Mouse (Mus musculus) kidney, adult 11 months (tissue): ENCODE measurements around the gene Gm17374.
"Not testable (repeated sequence)": the region's sequence is repeated elsewhere in the genome, so short reads cannot be mapped to it uniquely, and the experiment has no call there.

Source experiments
- DNase-seq: peaks from one replicate; pipeline ENCODE4 v3.0.0; 2022

Gene Gm17374

GRCm38 (mm10) chr2:140151743-140152142 is at the start of gene Gm17374:
Gm17374 (plus strand) TSS chr2:140152043.
- DNase-seq = not testable (repeated sequence)

DNA sequence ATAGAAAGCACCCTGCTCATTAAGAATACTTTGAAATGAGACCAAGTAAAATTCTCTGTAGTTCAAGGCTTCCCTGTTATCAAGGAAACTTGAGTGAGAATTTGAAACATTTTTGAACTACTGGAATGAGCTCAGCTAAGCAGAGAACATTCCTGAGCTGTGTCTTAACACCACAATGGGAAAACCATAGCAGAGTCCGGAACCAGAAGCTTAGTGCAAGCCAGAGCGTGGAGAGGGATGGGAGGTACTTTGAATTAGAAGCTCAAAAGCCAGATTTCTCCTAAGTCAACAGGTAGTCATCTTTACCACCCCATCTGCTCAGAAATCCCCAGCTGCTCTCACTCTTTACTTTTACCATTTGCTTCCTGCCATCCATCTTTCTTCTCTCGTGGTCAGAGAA is 46.9 kb upstream of the Gm17374 start:
- no peak for DNase-seq

DNA sequence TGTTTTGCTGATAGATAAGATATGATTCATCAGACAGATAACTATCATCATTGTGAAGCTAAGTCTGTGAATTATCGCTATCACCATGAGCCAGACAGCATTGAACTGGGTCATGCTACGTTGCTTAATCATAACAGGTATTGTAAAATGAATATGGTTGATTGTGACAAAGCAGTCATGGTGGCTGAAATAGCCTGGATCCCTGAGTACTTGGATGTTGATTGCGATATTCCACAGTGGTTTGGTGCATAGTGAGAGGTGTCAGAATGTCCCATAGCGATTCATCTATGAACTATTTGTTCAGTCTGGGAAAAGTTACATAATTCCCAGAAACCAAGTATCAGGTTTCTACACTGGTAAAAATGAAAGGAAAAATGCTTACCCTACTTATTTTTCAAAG is 44.2 kb upstream of the Gm17374 start:
- DNase-seq = no peak

DNA sequence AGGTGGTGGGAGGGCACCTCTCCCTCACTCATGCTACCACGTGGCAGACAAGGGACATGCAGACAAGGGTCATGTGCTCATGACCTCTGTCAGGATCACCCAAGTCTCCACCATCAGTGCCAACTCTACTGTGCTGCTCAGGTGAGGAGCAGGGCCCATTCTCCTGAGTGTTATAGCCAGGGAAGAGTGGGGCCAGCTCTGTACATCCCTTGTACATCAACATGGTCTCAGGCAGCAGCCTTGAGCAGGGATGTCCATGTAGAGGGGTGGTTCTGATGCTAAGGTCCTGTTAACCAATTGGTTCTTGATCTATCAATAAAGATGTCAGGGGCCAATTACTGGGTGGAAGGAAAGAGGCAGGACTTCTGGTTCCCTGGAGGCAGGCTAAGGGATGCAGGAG is 42.9 kb upstream of the Gm17374 start:
- DNase-seq = no peak

DNA sequence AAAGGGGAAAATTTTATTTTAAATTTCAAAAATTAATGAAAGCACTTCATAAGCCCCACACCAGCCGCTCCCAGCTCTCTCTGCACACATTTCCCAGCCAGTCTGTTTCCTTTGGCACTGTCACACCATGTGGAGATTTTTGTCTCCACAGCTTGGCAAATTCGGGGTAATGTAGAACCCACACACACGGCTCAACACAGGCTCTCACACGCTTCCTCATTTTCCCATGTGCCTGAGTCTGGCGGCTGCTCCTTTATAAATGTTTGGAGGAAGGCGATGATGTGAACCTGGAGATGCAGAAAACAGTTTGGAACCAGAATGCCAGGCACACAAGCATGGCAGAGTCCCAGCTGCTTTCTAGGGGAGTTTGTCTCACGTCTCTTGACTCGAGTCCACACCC is 38.0 kb upstream of the Gm17374 start:
- no peak for DNase-seq

GRCm38 (mm10) chr2:140125516-140125915 is 26.3 kb upstream of the Gm17374 start:
- DNase-seq = no peak

DNA sequence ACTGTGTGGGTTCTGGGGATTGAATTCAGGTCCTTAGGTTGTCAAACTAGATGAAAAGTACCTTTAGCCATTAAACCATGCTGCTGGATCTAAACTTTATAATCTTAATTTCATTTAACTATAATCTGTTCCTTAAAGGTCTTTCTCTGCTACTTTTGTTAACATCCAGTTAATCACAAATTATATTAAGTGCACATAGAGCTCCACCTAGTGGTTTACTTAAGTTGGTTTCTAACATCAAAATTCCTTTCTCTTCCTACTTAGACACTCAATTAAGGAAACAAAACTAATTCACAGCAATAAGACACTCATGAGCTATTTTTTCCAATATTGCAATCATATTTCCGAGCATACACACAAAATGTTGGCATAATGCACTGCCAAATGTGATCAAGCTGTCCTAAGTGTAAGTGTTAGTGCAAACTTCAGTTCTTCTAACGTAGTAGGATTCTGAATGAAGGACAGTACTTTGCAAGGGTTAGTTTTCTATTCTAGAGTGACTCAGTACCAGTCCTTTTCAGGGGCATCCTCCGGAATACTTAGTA is 7.4 kb downstream of the Gm17374 start:
- no peak for DNase-seq

- no peak for DNase-seq
Observed at GRCm38 (mm10) chr2:140163351-140163854, 11.6 kb downstream of the Gm17374 start.

GRCm38 (mm10) chr2:140169057-140169456 is 17.2 kb downstream of the Gm17374 start:
- DNase-seq = no peak

DNA sequence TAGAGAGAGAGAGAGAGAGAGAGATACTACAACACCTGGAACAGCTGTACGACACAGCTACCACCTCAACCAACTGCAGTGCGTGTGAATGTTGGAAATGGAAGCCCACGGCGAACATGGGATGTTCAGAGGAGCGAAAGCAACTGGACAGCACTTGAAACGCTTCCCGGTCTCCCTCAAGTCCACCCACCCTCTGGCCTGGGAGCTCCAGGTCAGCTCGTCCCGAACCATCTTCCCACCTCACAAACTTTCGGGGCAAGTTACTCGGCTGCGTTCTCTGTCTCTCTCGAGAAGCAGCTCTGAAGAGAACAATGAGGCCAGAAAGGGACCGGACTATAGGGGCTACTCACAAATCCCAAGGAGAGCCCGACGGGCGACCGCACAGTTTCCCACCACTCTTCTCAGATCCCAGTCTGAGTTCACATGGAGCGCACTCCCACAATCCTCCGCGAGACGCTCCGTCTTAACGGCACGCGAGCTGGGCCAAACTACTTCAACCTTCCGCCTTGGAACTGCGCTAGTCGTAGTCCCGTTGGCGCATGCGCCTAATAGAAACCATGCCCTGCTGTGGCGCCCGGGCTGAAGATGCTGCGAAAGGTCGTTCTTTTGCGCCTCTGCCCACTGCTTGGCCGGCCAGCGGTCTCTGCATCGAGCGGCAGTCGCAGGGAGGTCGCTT is 18.4 kb downstream of the Gm17374 start, which contains the start of the genes Esf1 and Ndufaf5:
Gene Esf1, minus strand, starts transcription at position 438 of the 676 bp plus-strand sequence.
Gene Ndufaf5, plus strand, starts transcription at position 523 of the 676 bp plus-strand sequence.
- peak; percentile 96 for DNase-seq

GRCm38 (mm10) chr2:140170803-140171553 is 19.1 kb downstream of the Gm17374 start:
- DNase-seq = peak; percentile 3

DNA sequence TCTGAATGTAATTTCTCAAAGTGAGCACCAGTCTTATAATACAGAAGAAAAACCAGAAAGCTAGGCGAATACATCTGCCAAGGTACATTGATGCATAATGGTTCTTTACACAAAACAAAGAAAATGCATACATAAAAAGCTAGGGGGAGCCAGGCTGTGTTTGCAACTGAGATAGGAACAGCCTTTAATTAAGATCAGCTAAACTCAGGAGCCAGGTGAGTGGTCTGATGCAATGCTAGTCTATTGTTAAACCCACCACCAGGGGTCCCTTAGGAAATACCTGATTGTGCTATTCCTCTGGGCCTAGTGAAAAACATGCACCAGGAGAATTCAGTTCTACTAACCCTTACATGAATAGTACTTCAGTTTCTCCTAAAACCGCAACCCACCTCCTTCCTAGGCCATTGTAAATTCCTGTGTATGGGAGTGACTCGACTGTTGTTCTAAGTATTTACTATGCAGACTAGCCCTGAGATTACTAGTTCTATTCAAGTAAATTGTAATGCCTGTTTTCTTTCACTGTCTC is 33.9 kb downstream of the Gm17374 start:
- not testable (repeated sequence) for DNase-seq

DNA sequence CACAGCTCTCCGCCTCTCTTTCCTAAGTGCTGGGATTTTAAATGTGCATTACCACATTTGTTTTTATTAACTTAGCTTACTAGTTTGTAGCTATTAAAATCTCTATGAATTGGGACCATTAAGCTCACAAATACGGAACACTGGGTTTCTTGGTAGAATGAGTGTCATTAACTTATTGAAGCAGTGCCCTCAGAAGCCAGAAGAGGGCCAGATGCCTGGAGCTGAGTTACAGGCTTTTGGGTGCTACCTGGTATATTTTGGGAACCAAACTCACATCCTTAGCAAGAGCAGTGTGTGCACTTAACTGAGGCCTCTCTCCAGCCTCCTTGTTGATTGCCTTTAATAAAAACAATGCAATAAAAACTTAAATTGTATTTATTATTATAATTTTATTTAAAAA is 48.9 kb downstream of the Gm17374 start:
- no peak for DNase-seq

DNA sequence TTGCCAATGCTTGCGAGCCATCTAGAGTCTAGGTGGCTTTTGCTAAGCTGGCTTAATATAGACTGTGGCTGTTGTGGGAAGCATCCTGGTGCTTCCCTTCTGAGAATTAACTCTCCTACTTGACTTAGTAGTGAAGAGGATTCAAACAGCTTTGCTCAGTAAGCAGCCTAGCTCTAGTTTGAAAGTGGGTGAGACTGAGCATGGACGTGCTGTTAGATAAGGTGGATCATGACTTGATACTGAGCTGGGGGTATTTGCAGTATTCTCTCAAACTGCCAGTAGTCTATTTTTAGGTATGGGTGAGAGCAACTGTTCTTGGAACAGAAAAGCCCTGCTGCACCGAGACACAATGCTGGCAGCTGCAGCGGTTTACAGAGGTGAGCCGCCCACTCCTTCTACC is 50.7 kb downstream of the Gm17374 start:
- no peak for DNase-seq
